Mouse (Mus musculus): Measurements from ENCODE around the gene Lhx6. TPM values are rescaled to one million over a fixed set of nuclear protein-coding genes. Genes with fewer than 3 reads are reported as not detected.

The Lhx6 gene
- polyA plus RNA-seq, 1 experiment from 2014 or later, result 0.67 TPM

GRCm38 (mm10) chr2:36056248-36056647, 49.0 kb downstream of the Lhx6 start:
- no peak overlapping the region for H3K27ac ChIP-seq (replicated peaks)
- H3K9ac ChIP-seq (replicated peaks), result no peak overlapping the region
- no peaks in the 10 kb centered on the region for H3K27me3 ChIP-seq (replicated peaks)
- no peaks in the 10 kb centered on the region for H3K4me1 ChIP-seq
- no peaks in the 10 kb centered on the region for H3K36me3 ChIP-seq
- ATAC-seq (ENCODE audit: low FRiP score), result no peak
- H3K9me3 ChIP-seq (replicated peaks), result no peaks in the 10 kb centered on the region
- no peak overlapping the region for H3K4me2 ChIP-seq
- no peak overlapping the region for H3K4me3 ChIP-seq (replicated peaks)
- 59% methylated on average over 3 of the region's 3 CpGs for WGBS

DNA sequence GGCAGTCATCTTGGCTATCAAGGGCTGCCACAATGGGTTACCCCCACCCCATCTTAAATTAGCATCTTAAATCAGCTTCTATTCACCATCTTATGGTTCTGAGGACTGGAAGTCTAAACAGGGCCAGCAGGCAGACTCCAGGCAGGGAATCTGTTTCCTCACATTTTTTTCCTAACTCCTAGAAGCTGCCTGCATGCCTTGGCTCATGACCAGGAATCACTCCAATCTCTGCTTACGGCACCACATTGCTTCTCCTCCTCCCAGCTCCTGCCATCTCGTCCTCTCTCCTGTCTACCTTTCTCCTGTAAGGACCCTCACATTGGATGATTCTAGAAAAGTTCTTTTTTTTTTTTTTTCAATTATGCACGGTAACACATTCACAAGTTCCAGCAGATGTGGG, 52.0 kb downstream of the Lhx6 start:
- no peaks in the 10 kb centered on the region for H3K27me3 ChIP-seq (replicated peaks)
- H3K4me3 ChIP-seq (replicated peaks), result no peak overlapping the region
- 67% methylated on average over 3 of the region's 3 CpGs for WGBS
- H3K4me2 ChIP-seq, result no peak overlapping the region
- no peak for ATAC-seq (ENCODE audit: low FRiP score)
- H3K9ac ChIP-seq (replicated peaks), result no peak overlapping the region
- no peak overlapping the region for H3K27ac ChIP-seq (replicated peaks)
- H3K4me1 ChIP-seq, result peaks cover 8% of the 10 kb centered on the region
- no peaks in the 10 kb centered on the region for H3K36me3 ChIP-seq
- H3K9me3 ChIP-seq (replicated peaks), result no peaks in the 10 kb centered on the region

DNA sequence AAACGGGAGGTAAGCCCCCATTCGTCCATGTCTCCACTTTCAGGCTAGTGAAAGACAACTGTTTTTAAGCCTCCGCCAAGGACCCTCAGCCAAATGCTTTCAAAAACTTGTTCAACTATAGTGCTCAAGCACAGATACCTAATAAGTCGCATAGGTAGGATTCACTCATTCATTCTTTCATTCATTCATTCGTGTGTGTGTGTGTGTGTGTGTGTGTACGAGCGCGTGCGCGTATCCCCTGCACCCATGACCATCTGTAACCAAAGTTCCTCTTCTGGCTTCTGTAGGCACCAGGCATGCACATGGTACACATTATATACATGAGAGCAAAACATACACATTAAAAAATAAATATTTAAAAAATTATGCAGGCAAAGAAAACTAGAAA, 55.6 kb downstream of the Lhx6 start:
- H3K27me3 ChIP-seq (replicated peaks), result no peaks in the 10 kb centered on the region
- H3K9me3 ChIP-seq (replicated peaks), result no peaks in the 10 kb centered on the region
- peak overlapping the region; percentile 67 for H3K4me3 ChIP-seq (replicated peaks)
- 45% methylated on average over 10 of the region's 10 CpGs for WGBS
- H3K36me3 ChIP-seq, result no peaks in the 10 kb centered on the region; the same call in 1 of the 2 replicates
- no peak overlapping the region for H3K27ac ChIP-seq (replicated peaks)
- ATAC-seq (ENCODE audit: low FRiP score), result peak; percentile 40
- no peak overlapping the region for H3K9ac ChIP-seq (replicated peaks)
- H3K4me2 ChIP-seq, result peak overlapping the region; percentile 75
- peaks cover 32% of the 10 kb centered on the region for H3K4me1 ChIP-seq

DNA sequence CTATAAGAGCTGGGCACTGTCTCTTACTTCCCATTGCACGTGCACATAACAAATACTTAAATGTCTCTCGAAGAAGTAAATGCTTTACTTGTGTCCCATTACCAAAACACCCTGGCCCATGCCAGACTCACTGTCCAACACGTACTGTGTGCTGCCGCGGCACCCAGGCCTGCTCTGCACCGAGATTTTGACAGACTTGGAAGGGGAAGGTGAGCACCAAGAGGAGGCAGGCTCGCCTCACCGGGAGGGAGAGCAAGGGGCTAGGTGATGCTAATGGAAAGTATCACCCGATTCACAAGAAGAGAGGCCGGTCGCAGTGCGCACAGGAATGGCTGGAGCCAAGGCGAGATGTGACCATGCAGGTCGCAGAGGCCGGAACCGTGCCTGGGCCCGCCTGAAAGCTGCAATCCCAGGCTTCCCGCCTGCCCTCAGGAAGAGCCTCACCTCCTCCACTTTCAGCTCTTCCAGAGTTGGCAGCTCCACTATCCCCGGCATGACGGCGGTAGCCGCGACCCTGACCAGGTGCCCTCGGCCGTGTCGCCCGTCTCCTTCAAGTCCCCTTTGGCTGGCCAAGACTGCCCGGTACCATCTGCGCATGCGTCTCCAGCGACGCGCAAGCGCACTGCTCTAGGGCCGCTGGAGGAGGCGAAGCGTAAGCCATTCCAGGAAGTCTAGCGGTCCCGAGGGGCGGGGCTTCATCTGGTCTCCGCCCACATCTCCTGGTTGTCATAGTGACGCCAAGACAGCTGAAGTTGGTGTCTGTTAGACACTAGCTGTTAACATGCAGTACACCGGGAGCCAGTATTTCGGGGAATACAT, 56.3 kb downstream of the Lhx6 start, which contains the start of the genes Ndufa8 and Morn5:
Gene Ndufa8 (minus strand): TSS at position 659 of the 819 bp plus-strand sequence.
Gene Morn5 (plus strand): TSS at position 711 of the 819 bp plus-strand sequence.
- Histone ChIP-seq H3K36me3 (peaks cover 5% of the 10 kb centered on the region), H3K4me1 (peaks cover 32% of the 10 kb centered on the region), H3K4me2 (peak within 1 kb of the TSS; percentile 75), H3K27me3 (replicated peaks) (no peaks in the 10 kb centered on the region), H3K9me3 (replicated peaks) (no peaks in the 10 kb centered on the region), H3K4me3 (replicated peaks) (peak within 1 kb of the TSS; percentile 67), H3K27ac (replicated peaks) (peak within 1 kb of the TSS; percentile 66), H3K9ac (replicated peaks) (peak within 1 kb of the TSS; percentile 89)
- WGBS, result 1% methylated on average over 44 of the region's 44 CpGs
- ATAC-seq (ENCODE audit: low FRiP score), result peak; percentile 99

GRCm38 (mm10) chr2:36048164-36048563, 57.0 kb downstream of the Lhx6 start:
- WGBS, result 85% methylated on average over 8 of the region's 8 CpGs
- H3K4me3 ChIP-seq (replicated peaks), result peak overlapping the region; percentile 67
- ATAC-seq (ENCODE audit: low FRiP score), result no peak
- H3K9ac ChIP-seq (replicated peaks), result peak overlapping the region; percentile 89
- H3K36me3 ChIP-seq, result peaks cover 9% of the 10 kb centered on the region
- H3K27ac ChIP-seq (replicated peaks), result no peak overlapping the region
- no peaks in the 10 kb centered on the region for H3K27me3 ChIP-seq (replicated peaks)
- no peaks in the 10 kb centered on the region for H3K9me3 ChIP-seq (replicated peaks)
- H3K4me2 ChIP-seq, result peak overlapping the region; percentile 75
- H3K4me1 ChIP-seq, result peaks cover 32% of the 10 kb centered on the region

DNA sequence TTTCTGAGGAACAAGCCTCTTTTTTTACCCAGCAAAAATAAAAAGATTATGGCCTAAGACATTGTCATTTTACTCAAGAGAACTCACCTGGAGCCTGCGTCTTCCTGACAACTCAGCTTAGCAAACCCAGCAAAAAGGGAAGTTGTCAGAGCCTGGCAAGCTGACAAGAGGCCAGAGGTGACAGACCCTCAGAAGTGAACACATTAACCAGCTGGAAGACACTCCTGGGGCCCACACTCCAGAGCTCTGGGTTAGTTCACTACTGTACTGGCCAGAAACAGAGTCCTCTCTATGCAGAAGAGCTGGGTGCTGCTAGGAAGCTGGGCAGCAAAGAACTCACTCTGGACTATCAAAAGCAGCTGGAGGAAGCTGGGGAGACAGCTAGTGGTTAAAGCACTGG, 64.3 kb downstream of the Lhx6 start:
- H3K9me3 ChIP-seq (replicated peaks), result no peaks in the 10 kb centered on the region
- H3K36me3 ChIP-seq, result peaks cover 47% of the 10 kb centered on the region
- H3K27ac ChIP-seq (replicated peaks), result no peak overlapping the region
- ATAC-seq (ENCODE audit: low FRiP score), result no peak
- 0 out of 2 replicates have a peak, but pooled peaks cover 8% of the 10 kb centered on the region for H3K4me1 ChIP-seq
- 100% methylated on average over 1 of the region's 1 CpGs for WGBS
- no peak overlapping the region for H3K4me2 ChIP-seq
- H3K9ac ChIP-seq (replicated peaks), result no peak overlapping the region
- no peaks in the 10 kb centered on the region for H3K27me3 ChIP-seq (replicated peaks)
- H3K4me3 ChIP-seq (replicated peaks), result no peak overlapping the region

GRCm38 (mm10) chr2:36039297-36039985, 65.8 kb downstream of the Lhx6 start:
- Histone ChIP-seq H3K4me3 (replicated peaks) (no peak overlapping the region), H3K27ac (replicated peaks) (no peak overlapping the region), H3K27me3 (replicated peaks) (no peaks in the 10 kb centered on the region), H3K9ac (replicated peaks) (no peak overlapping the region), H3K4me2 (no peak overlapping the region), H3K4me1 (0 out of 2 replicates have a peak, but pooled peaks cover 4% of the 10 kb centered on the region), H3K36me3 (peaks cover 56% of the 10 kb centered on the region), H3K9me3 (replicated peaks) (no peaks in the 10 kb centered on the region)
- 82% methylated on average over 7 of the region's 7 CpGs for WGBS
- ATAC-seq (ENCODE audit: low FRiP score), result no peak; the same call in 1 of the 2 replicates

GRCm38 (mm10) chr2:36035413-36036081, 69.7 kb downstream of the Lhx6 start:
- no peaks in the 10 kb centered on the region for H3K9me3 ChIP-seq (replicated peaks)
- ATAC-seq (ENCODE audit: low FRiP score), result no peak
- peaks cover 44% of the 10 kb centered on the region for H3K36me3 ChIP-seq
- no peak overlapping the region for H3K4me2 ChIP-seq
- no peak overlapping the region for H3K9ac ChIP-seq (replicated peaks)
- H3K27ac ChIP-seq (replicated peaks), result no peak overlapping the region
- no peaks in the 10 kb centered on the region for H3K4me1 ChIP-seq
- no peaks in the 10 kb centered on the region for H3K27me3 ChIP-seq (replicated peaks)
- 81% methylated on average over 11 of the region's 11 CpGs for WGBS
- no peak overlapping the region for H3K4me3 ChIP-seq (replicated peaks)

GRCm38 (mm10) chr2:36034898-36035297, 70.3 kb downstream of the Lhx6 start:
- no peak for ATAC-seq (ENCODE audit: low FRiP score)
- no peaks in the 10 kb centered on the region for H3K4me1 ChIP-seq
- H3K9ac ChIP-seq (replicated peaks), result no peak overlapping the region
- 89% methylated on average over 7 of the region's 7 CpGs for WGBS
- H3K4me3 ChIP-seq (replicated peaks), result no peak overlapping the region
- H3K36me3 ChIP-seq, result peaks cover 43% of the 10 kb centered on the region
- H3K9me3 ChIP-seq (replicated peaks), result no peaks in the 10 kb centered on the region
- no peak overlapping the region for H3K4me2 ChIP-seq
- no peak overlapping the region for H3K27ac ChIP-seq (replicated peaks)
- no peaks in the 10 kb centered on the region for H3K27me3 ChIP-seq (replicated peaks)

- Histone ChIP-seq H3K27ac (replicated peaks) (no peak overlapping the region), H3K4me2 (no peak overlapping the region), H3K9me3 (replicated peaks) (no peaks in the 10 kb centered on the region), H3K4me3 (replicated peaks) (no peak overlapping the region), H3K36me3 (peaks cover 34% of the 10 kb centered on the region), H3K4me1 (no peaks in the 10 kb centered on the region), H3K9ac (replicated peaks) (no peak overlapping the region), H3K27me3 (replicated peaks) (no peaks in the 10 kb centered on the region)
- no peak for ATAC-seq (ENCODE audit: low FRiP score)
- 80% methylated on average over 7 of the region's 7 CpGs for WGBS
Measured at GRCm38 (mm10) chr2:36033966-36034365, 71.2 kb downstream of the Lhx6 start.

DNA sequence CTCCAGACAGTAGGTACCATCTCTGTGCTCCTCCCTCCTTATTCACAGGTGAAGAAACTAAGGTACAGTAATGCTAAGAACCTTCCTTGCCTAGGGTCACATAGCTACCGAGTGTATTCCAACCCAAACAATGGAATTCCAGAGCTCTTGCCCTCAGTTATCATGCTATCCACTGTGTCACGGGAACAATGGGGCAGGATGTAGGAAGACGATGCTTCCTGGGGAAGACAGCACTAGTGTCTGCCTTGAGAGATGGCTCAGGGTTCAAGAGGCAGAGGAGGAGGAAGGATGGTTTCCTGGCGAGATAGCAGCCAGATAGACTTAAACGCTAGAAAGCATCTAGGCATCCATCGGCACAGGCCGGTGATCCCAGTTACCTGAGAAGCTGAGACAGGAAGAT, 72.3 kb downstream of the Lhx6 start:
- peaks cover 28% of the 10 kb centered on the region for H3K36me3 ChIP-seq
- no peak overlapping the region for H3K4me2 ChIP-seq
- 84% methylated on average over 7 of the region's 7 CpGs for WGBS
- H3K9ac ChIP-seq (replicated peaks), result no peak overlapping the region
- no peaks in the 10 kb centered on the region for H3K4me1 ChIP-seq
- ATAC-seq (ENCODE audit: low FRiP score), result no peak
- H3K4me3 ChIP-seq (replicated peaks), result no peak overlapping the region
- H3K9me3 ChIP-seq (replicated peaks), result no peaks in the 10 kb centered on the region
- H3K27me3 ChIP-seq (replicated peaks), result no peaks in the 10 kb centered on the region
- H3K27ac ChIP-seq (replicated peaks), result no peak overlapping the region
